Mouse (Mus musculus) liver, embryonic 13.5 days (tissue): ENCODE measurements at regions not wholly inside any gene's neighbourhood (a gene's known extent, or its start where the extent isn't known, plus 50 kb on each side); places are given as distances from the start of the nearest gene placed in this dataset.

Experiments used
- ATAC-seq: fragments of 200-750 bp; cut with Nextera tagmentation; 2 replicates; pipeline ENCODE4 v1.8.0; 2017; ENCODE audit warnings: low read depth, mild to moderate bottlenecking, moderate number of reproducible peaks, moderate library complexity
- DNase-seq: peaks from one replicate; pipeline ENCODE4 v3.0.0; 2022
- H3K27ac ChIP-seq: fragments of 300-500 bp; sonication (generic); 2 replicates; pipeline ENCODE4 v1.5.1; 2015; ENCODE audit warnings: moderate library complexity, mild to moderate bottlenecking, inconsistent platforms
- H3K27me3 ChIP-seq: fragments of 300-500 bp; sonication (generic); 2 replicates; pipeline ENCODE4 v1.6.1; 2015; ENCODE audit warnings: mild to moderate bottlenecking, inconsistent platforms
- H3K36me3 ChIP-seq: fragments of 300-500 bp; sonication (generic); 2 replicates; pipeline ENCODE4 v1.6.1; 2015; ENCODE audit warnings: mild to moderate bottlenecking, inconsistent platforms
- H3K4me1 ChIP-seq: fragments of 300-500 bp; sonication (generic); replicated peaks from 2 replicates; pipeline ENCODE4 v1.6.1; 2015; ENCODE audit warnings: inconsistent platforms
- H3K4me2 ChIP-seq: fragments of 300-500 bp; sonication (generic); 2 replicates; pipeline ENCODE4 v1.6.1; 2015; ENCODE audit warnings: inconsistent platforms, mild to moderate bottlenecking, moderate library complexity
- H3K4me3 ChIP-seq: fragments of 300-500 bp; sonication (generic); replicated peaks from 2 replicates; pipeline ENCODE4 v1.5.1; 2015; ENCODE audit warnings: mild to moderate bottlenecking, inconsistent platforms
- H3K9ac ChIP-seq: fragments of 300-500 bp; sonication (generic); 2 replicates; pipeline ENCODE4 v1.6.1; 2015; ENCODE audit warnings: mild to moderate bottlenecking, inconsistent platforms
- H3K9me3 ChIP-seq: fragments of 300-500 bp; sonication (generic); replicated peaks from 2 replicates; pipeline ENCODE4 v1.6.1; 2016; ENCODE audit warnings: inconsistent platforms
- WGBS: fragments of 180-500 bp; shearing (Covaris S2); methylation state at CpG from one replicate; pipeline ENCODE4 v1.1.7; 2015; ENCODE audit not compliant: insufficient replicate concordance; 5-methylcytosine and 5-hydroxymethylcytosine counted together

GRCm38 (mm10) chr14:102699015-102699414 lies 283.4 kb downstream of the Kctd12 start:
- ATAC-seq, result no peak
- 69% methylated on average over 3 of the region's 3 CpGs for WGBS

GRCm38 (mm10) chr14:102686791-102687190 lies 295.6 kb downstream of the Kctd12 start:
- Histone ChIP-seq H3K4me1 (no peaks in the 10 kb centered on the region), H3K9ac (no peak overlapping the region), H3K27ac (no peak overlapping the region), H3K9me3 (no peaks in the 10 kb centered on the region), H3K27me3 (no peaks in the 10 kb centered on the region), H3K4me2 (no peak overlapping the region), H3K36me3 (no peaks in the 10 kb centered on the region), H3K4me3 (no peak overlapping the region)
- ATAC-seq (no peak), DNase-seq (no peak)
- WGBS, result 30% methylated on average over 1 of the region's 1 CpGs

More at GRCm38 (mm10) chr14:102699015-102699414, 283.4 kb downstream of the Kctd12 start:
- Histone ChIP-seq H3K4me1 (no peaks in the 10 kb centered on the region), H3K27ac (no peak overlapping the region), H3K4me3 (no peak overlapping the region), H3K9me3 (no peaks in the 10 kb centered on the region), H3K27me3 (no peaks in the 10 kb centered on the region), H3K4me2 (no peak overlapping the region), H3K36me3 (no peaks in the 10 kb centered on the region), H3K9ac (no peak overlapping the region)
- DNase-seq, result no peak

GRCm38 (mm10) chr14:102676582-102676981 lies 305.9 kb downstream of the Kctd12 start:
- Histone ChIP-seq H3K4me2 (no peak overlapping the region), H3K36me3 (no peaks in the 10 kb centered on the region), H3K27ac (no peak overlapping the region), H3K4me3 (no peak overlapping the region), H3K4me1 (no peaks in the 10 kb centered on the region), H3K27me3 (no peaks in the 10 kb centered on the region), H3K9me3 (no peaks in the 10 kb centered on the region), H3K9ac (no peak overlapping the region)
- WGBS, result 65% methylated on average over 5 of the region's 5 CpGs
- ATAC-seq (no peak), DNase-seq (no peak)

GRCm38 (mm10) chr14:102674635-102675034 lies 307.8 kb downstream of the Kctd12 start:
- 65% methylated on average over 5 of the region's 5 CpGs for WGBS
- Histone ChIP-seq H3K27ac (no peak overlapping the region), H3K9ac (no peak overlapping the region), H3K36me3 (no peaks in the 10 kb centered on the region), H3K9me3 (no peaks in the 10 kb centered on the region), H3K4me3 (no peak overlapping the region), H3K4me2 (no peak overlapping the region), H3K4me1 (no peaks in the 10 kb centered on the region), H3K27me3 (no peaks in the 10 kb centered on the region)
- ATAC-seq, result no peak
- DNase-seq, result no peak

- Histone ChIP-seq H3K4me3 (no peak overlapping the region), H3K4me2 (no peak overlapping the region), H3K4me1 (no peaks in the 10 kb centered on the region), H3K9me3 (no peaks in the 10 kb centered on the region), H3K9ac (no peak overlapping the region), H3K27ac (no peak overlapping the region), H3K27me3 (no peaks in the 10 kb centered on the region), H3K36me3 (no peaks in the 10 kb centered on the region)
- no peak for DNase-seq
- WGBS, result 75% methylated on average over 5 of the region's 5 CpGs
- ATAC-seq, result no peak
Measured at GRCm38 (mm10) chr14:102673724-102674123, 308.7 kb downstream of the Kctd12 start.

GRCm38 (mm10) chr14:102663240-102663639 lies 319.2 kb downstream of the Kctd12 start:
- no peaks in the 10 kb centered on the region for H3K36me3 ChIP-seq
- no peaks in the 10 kb centered on the region for H3K9me3 ChIP-seq
- H3K4me3 ChIP-seq, result no peak overlapping the region
- H3K27ac ChIP-seq, result no peak overlapping the region
- no peaks in the 10 kb centered on the region for H3K27me3 ChIP-seq
- H3K9ac ChIP-seq, result no peak overlapping the region
- no peaks in the 10 kb centered on the region for H3K4me1 ChIP-seq
- no peak overlapping the region for H3K4me2 ChIP-seq
- no peak for DNase-seq
- ATAC-seq, result no peak
- 50% methylated on average over 2 of the region's 2 CpGs for WGBS

GRCm38 (mm10) chr14:102660351-102660750 lies 322.1 kb downstream of the Kctd12 start:
- Histone ChIP-seq H3K4me3 (no peak overlapping the region), H3K4me2 (no peak overlapping the region), H3K4me1 (no peaks in the 10 kb centered on the region), H3K27me3 (no peaks in the 10 kb centered on the region), H3K36me3 (no peaks in the 10 kb centered on the region), H3K9ac (no peak overlapping the region), H3K9me3 (no peaks in the 10 kb centered on the region), H3K27ac (no peak overlapping the region)
- no peak for ATAC-seq
- 62% methylated on average over 11 of the region's 11 CpGs for WGBS
- DNase-seq, result no peak

GRCm38 (mm10) chr14:102656235-102656634 lies 326.2 kb downstream of the Kctd12 start:
- Histone ChIP-seq H3K4me3 (no peak overlapping the region), H3K9me3 (no peaks in the 10 kb centered on the region), H3K4me2 (no peak overlapping the region), H3K9ac (no peak overlapping the region), H3K27ac (no peak overlapping the region), H3K4me1 (no peaks in the 10 kb centered on the region), H3K36me3 (no peaks in the 10 kb centered on the region), H3K27me3 (no peaks in the 10 kb centered on the region)
- ATAC-seq, result no peak
- 53% methylated on average over 1 of the region's 1 CpGs for WGBS
- DNase-seq, result no peak

GRCm38 (mm10) chr14:102629601-102630000 lies 352.8 kb downstream of the Kctd12 start:
- H3K4me1 ChIP-seq, result no peaks in the 10 kb centered on the region
- 55% methylated on average over 2 of the region's 2 CpGs for WGBS
- H3K27me3 ChIP-seq, result no peaks in the 10 kb centered on the region
- H3K4me3 ChIP-seq, result no peak overlapping the region
- H3K27ac ChIP-seq, result no peak overlapping the region
- ATAC-seq, result no peak
- no peak overlapping the region for H3K4me2 ChIP-seq
- DNase-seq, result no peak
- no peaks in the 10 kb centered on the region for H3K9me3 ChIP-seq
- no peaks in the 10 kb centered on the region for H3K36me3 ChIP-seq
- no peak overlapping the region for H3K9ac ChIP-seq

GRCm38 (mm10) chr14:102621546-102621945 lies 360.9 kb downstream of the Kctd12 start:
- H3K4me2 ChIP-seq, result no peak overlapping the region
- no peaks in the 10 kb centered on the region for H3K9me3 ChIP-seq
- no peaks in the 10 kb centered on the region for H3K4me1 ChIP-seq
- no peak overlapping the region for H3K9ac ChIP-seq
- H3K27ac ChIP-seq, result no peak overlapping the region
- DNase-seq, result no peak
- H3K27me3 ChIP-seq, result no peaks in the 10 kb centered on the region
- ATAC-seq, result no peak
- H3K36me3 ChIP-seq, result no peaks in the 10 kb centered on the region
- no peak overlapping the region for H3K4me3 ChIP-seq

- H3K27me3 ChIP-seq, result no peaks in the 10 kb centered on the region
- H3K4me3 ChIP-seq, result no peak overlapping the region
- H3K27ac ChIP-seq, result no peak overlapping the region
- 57% methylated on average over 4 of the region's 4 CpGs for WGBS
- no peak overlapping the region for H3K9ac ChIP-seq
- no peak for DNase-seq
- no peaks in the 10 kb centered on the region for H3K9me3 ChIP-seq
- no peaks in the 10 kb centered on the region for H3K36me3 ChIP-seq
- H3K4me1 ChIP-seq, result no peaks in the 10 kb centered on the region
- H3K4me2 ChIP-seq, result no peak overlapping the region
- ATAC-seq, result no peak
Measured at GRCm38 (mm10) chr14:102619056-102619455, 363.4 kb downstream of the Kctd12 start.

- Histone ChIP-seq H3K4me3 (no peak overlapping the region), H3K9ac (no peak overlapping the region), H3K9me3 (no peaks in the 10 kb centered on the region), H3K27ac (no peak overlapping the region), H3K4me1 (no peaks in the 10 kb centered on the region), H3K36me3 (no peaks in the 10 kb centered on the region), H3K4me2 (no peak overlapping the region), H3K27me3 (no peaks in the 10 kb centered on the region)
- 55% methylated on average over 7 of the region's 7 CpGs for WGBS
- ATAC-seq, result no peak
- DNase-seq, result no peak
Measured at GRCm38 (mm10) chr14:102615588-102616309, 366.7 kb downstream of the Kctd12 start.
